Mouse (Mus musculus) neural tube, embryonic 15.5 days (tissue): ENCODE measurements around the gene Tlr2. TPM values are rescaled to one million over a fixed set of nuclear protein-coding genes. Genes with fewer than 3 reads are reported as not detected.

ENCODE experiments used
- ATAC-seq: fragments of 200-750 bp; cut with Nextera tagmentation; 2 replicates; pipeline ENCODE4 v1.8.0; 2017; ENCODE audit warnings: mild to moderate bottlenecking, moderate TSS enrichment, moderate library complexity; ENCODE audit not compliant: low FRiP score
- H3K27ac ChIP-seq: fragments of 300-500 bp; sonication (generic); replicated peaks from 2 replicates; pipeline ENCODE4 v1.5.1; 2015; ENCODE audit warnings: mild to moderate bottlenecking, inconsistent platforms
- H3K27me3 ChIP-seq: fragments of 300-500 bp; sonication (generic); replicated peaks from 2 replicates; pipeline ENCODE4 v1.6.1; 2015; ENCODE audit warnings: inconsistent platforms
- H3K36me3 ChIP-seq: fragments of 300-500 bp; sonication (generic); 2 replicates; pipeline ENCODE4 v1.6.1; 2015; ENCODE audit warnings: inconsistent platforms
- H3K4me1 ChIP-seq: fragments of 300-500 bp; sonication (generic); 2 replicates; pipeline ENCODE4 v1.6.1; 2015; ENCODE audit warnings: inconsistent platforms
- H3K4me2 ChIP-seq: fragments of 300-500 bp; sonication (generic); 2 replicates; pipeline ENCODE4 v1.6.1; 2015; ENCODE audit warnings: inconsistent platforms, mild to moderate bottlenecking, moderate library complexity
- H3K4me3 ChIP-seq: fragments of 300-500 bp; sonication (generic); replicated peaks from 2 replicates; pipeline ENCODE4 v1.5.1; 2015; ENCODE audit warnings: mild to moderate bottlenecking, inconsistent platforms
- H3K9ac ChIP-seq: fragments of 300-500 bp; sonication (generic); replicated peaks from 2 replicates; pipeline ENCODE4 v1.6.1; 2015; ENCODE audit warnings: mild to moderate bottlenecking, inconsistent platforms
- H3K9me3 ChIP-seq: fragments of 300-500 bp; sonication (generic); replicated peaks from 2 replicates; pipeline ENCODE4 v1.6.1; 2016; ENCODE audit warnings: inconsistent platforms
- WGBS: fragments of 180-500 bp; shearing (Covaris S2); methylation state at CpG from one replicate; pipeline ENCODE4 v1.1.7; 2015; ENCODE audit warnings: mixed read lengths; 5-methylcytosine and 5-hydroxymethylcytosine counted together
- polyA plus RNA-seq: library from polyadenylated mRNA; unstranded; fragments of >200 nt; fragmentation: Nextera tagmentation; extraction: Ambion mirVana; gene quantifications from 2 replicates; pipeline ENCODE4 v1.2.1, GENCODE M21; 2015

The Tlr2 gene
- polyA plus RNA-seq, 1 experiment from 2014 or later = 1.3 TPM

DNA sequence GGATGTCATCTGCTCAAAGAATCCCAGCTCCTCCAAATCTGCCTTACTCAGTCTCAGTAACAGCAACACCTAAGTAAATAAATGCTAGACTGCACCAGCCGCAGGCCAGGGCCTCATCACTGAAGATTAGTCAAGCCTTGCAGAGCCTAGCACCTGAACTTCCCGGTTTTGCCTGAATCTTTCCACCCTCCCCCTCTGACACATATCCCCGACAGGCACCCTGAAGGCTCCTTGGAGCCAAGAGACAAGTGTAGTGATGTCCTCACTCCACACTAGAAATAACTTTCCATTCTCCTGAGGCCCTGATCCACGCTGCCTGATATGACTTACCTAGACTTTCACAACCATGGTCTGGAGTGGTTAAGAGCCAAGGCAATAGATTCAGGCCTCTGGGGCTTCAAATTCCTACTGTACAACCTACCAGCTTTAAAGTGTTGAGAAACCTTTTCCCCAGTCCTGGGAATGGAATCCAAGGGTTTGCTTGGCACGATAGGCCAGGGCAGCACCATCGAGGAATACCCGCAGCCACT, 53.7 kb downstream of the Tlr2 start:
- peaks cover 6% of the 10 kb centered on the region; the same call in 1 of the 2 replicates for H3K27me3 ChIP-seq
- H3K4me1 ChIP-seq = peaks cover 18% of the 10 kb centered on the region
- no peaks in the 10 kb centered on the region for H3K36me3 ChIP-seq
- no peak overlapping the region for H3K4me2 ChIP-seq
- H3K4me3 ChIP-seq = no peak overlapping the region
- H3K9me3 ChIP-seq = no peaks in the 10 kb centered on the region
- ATAC-seq = no peak
- WGBS = 89% methylated on average over 7 of the region's 7 CpGs
- no peak overlapping the region for H3K27ac ChIP-seq
- no peak overlapping the region for H3K9ac ChIP-seq

DNA sequence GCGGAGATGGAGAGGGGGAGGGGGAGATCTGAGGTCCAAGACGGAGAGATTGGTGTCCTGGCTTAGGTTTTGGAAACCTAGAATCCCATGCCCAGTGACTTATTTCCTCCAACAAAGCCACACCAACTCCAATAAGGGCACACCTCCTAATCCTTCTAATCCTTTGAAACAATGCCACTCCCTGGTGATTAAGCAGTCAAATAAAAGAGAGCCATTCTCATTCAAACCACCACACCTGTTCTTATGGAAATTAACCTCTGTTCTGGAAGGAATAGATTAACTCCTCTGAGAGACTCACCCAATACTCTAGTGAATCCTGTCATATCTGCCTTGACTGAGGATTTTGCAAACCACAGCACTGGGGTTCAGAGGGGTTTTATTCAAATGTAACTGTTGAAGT, 54.5 kb downstream of the Tlr2 start:
- Histone ChIP-seq H3K9me3 (no peaks in the 10 kb centered on the region), H3K27me3 (peaks cover 8% of the 10 kb centered on the region; the same call in 1 of the 2 replicates), H3K27ac (no peak overlapping the region), H3K4me3 (no peak overlapping the region), H3K36me3 (no peaks in the 10 kb centered on the region), H3K9ac (no peak overlapping the region), H3K4me1 (peaks cover 18% of the 10 kb centered on the region), H3K4me2 (no peak overlapping the region)
- no peak for ATAC-seq
- 88% methylated on average over 2 of the region's 2 CpGs for WGBS

Other genes with a start within 250 kb of the Tlr2 start
- 70.1 and 71.1 TPM in 2 replicates for gene Sfrp2, start 75.4 kb downstream of the Tlr2 start, polyA plus RNA-seq
- 43.0 and 71.5 TPM in 2 replicates for gene Tmem131l, start 198.4 kb upstream of the Tlr2 start, polyA plus RNA-seq